Mouse (Mus musculus) heart, adult 2 months (tissue): ENCODE results near the gene Cdh9. TPM values are rescaled to one million over a fixed set of nuclear protein-coding genes. Genes with fewer than 3 reads are reported as not detected.

ENCODE experiments used
- DNase-seq, 2 experiments: peaks; one replicate each; pipeline ENCODE4 v3.0.0; 2021
- H3K27ac ChIP-seq: fragments of 200-600 bp; 2 replicates; pipeline ENCODE4 v1.8.1; 2022
- H3K27me3 ChIP-seq: fragments of 200-500 bp; 2 replicates; pipeline ENCODE4 v1.6.1; 2012; ENCODE audit warnings: mild to moderate bottlenecking, low read length, inconsistent platforms, mixed read lengths; ENCODE audit not compliant: control insufficient read depth, insufficient read depth
- H3K36me3 ChIP-seq: fragments of 200-500 bp; 2 replicates; pipeline ENCODE4 v1.6.1; 2012; ENCODE audit warnings: low read length, inconsistent platforms; ENCODE audit not compliant: control insufficient read depth, insufficient read depth
- H3K4me1 ChIP-seq: fragments of 200-500 bp; 2 replicates; pipeline ENCODE4 v1.6.1; 2011; ENCODE audit warnings: low read length; ENCODE audit not compliant: control insufficient read depth, insufficient read depth
- H3K4me3 ChIP-seq: fragments of 200-600 bp; 2 replicates; pipeline ENCODE4 v1.8.1; 2022
- H3K79me2 ChIP-seq: fragments of 200-500 bp; replicated peaks from 2 replicates; pipeline ENCODE4 v1.6.1; 2012; ENCODE audit warnings: mild to moderate bottlenecking, inconsistent platforms, low read length, moderate library complexity, mixed read lengths; ENCODE audit not compliant: control insufficient read depth, insufficient read depth
- H3K9ac ChIP-seq: fragments of 200-500 bp; 2 replicates; pipeline ENCODE4 v1.6.1; 2012; ENCODE audit warnings: low read depth, mild to moderate bottlenecking, control low read depth, inconsistent platforms, low read length, mixed read lengths
- CTCF ChIP-seq: fragments of 200-600 bp; IDR thresholded peaks from 2 replicates; pipeline ENCODE4 v1.8.1; 2022; ENCODE audit warnings: antibody characterized with exemption, mild to moderate bottlenecking, moderate library complexity
- EP300 ChIP-seq: fragments of 200-500 bp; IDR thresholded peaks from 2 replicates; pipeline ENCODE4 v1.6.1; 2011; ENCODE audit warnings: low read depth, low read length, control low read depth; ENCODE audit not compliant: insufficient read depth
- POLR2A ChIP-seq: fragments of 200-500 bp; IDR thresholded peaks from 2 replicates; pipeline ENCODE4 v1.6.1; 2011; ENCODE audit warnings: mild to moderate bottlenecking, low read depth, low read length, control low read depth; ENCODE audit not compliant: insufficient read depth
- WGBS: fragments of 180-500 bp; shearing (Covaris S2); methylation state at CpG from one replicate; pipeline ENCODE4 v1.1.7; 2018; 5-methylcytosine and 5-hydroxymethylcytosine counted together
- intact Hi-C: fragments of 180-260 bp; cut with DNase I; formaldehyde crosslinking; loops from one replicate; pipeline ENCODE4 v1.15.1; 2025
- polyA plus RNA-seq: library from polyadenylated mRNA; depleted of rRNA; stranded (reverse); fragments of >200 nt; gene quantifications from 2 replicates; pipeline ENCODE4 v1.2.3, GENCODE M21; 2012
- total RNA-seq, 2 experiments: library from RNA; stranded (reverse); gene quantifications; 2 replicates each; pipeline ENCODE4 v1.2.3; 2021

Gene Cdh9
- total and polyA plus RNA-seq, 3 experiments: 0.04 TPM; not detected in 2

DNA sequence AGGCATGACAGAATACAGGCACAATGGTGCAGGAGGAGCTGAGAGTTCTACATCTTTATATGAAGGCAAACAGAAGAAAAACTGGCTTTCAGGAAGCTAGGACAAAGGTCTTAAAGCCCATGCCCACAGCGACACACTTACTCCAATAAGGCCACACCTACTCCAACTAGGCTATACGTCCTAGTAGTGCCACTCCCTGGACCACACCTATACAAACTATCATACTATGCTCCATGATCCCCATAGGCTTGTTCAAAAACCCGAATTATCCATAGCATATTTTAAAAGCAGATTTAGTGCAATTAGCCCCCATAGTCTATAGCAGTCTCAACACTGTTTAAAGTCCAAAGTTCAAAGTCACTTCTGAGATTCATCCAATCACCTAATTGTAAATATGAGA is 154.0 kb downstream of the Cdh9 start:
- DNase-seq: no peak
- no peak overlapping the region for H3K27ac ChIP-seq
- H3K4me3 ChIP-seq: no peak overlapping the region

DNA sequence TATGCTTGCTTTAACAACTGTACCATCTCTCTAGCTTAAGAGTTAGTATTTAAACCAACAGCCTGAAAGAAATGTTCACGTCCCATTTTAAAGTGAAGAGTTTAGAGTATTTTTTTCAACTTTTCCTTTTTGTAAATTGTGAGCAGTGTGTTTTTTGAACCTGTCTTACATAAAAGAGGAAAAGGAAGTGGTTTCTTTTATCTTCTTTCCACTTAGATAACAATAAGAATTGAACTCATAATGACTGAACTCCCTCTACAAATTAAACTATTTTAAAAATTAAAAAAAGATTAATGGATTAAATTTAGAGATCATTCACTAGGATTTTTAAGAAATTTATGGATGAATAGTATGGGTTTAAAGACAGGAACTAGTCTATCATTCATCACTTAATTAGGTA is 168.1 kb downstream of the Cdh9 start:
- TF ChIP-seq EP300: no peak
- TF ChIP-seq POLR2A: no peak
- no peak for TF ChIP-seq CTCF
- no peaks in the 10 kb centered on the region for H3K79me2 ChIP-seq
- no peaks in the 10 kb centered on the region for H3K4me1 ChIP-seq
- H3K27me3 ChIP-seq: no peaks in the 10 kb centered on the region
- H3K36me3 ChIP-seq: no peaks in the 10 kb centered on the region
- H3K27ac ChIP-seq: no peak overlapping the region
- WGBS: 68% methylated on average over 1 of the region's 1 CpGs
- intact Hi-C loops: no loop called here
- no peak for DNase-seq
- H3K4me3 ChIP-seq: no peak overlapping the region
- H3K9ac ChIP-seq: no peak overlapping the region

More for the DNA sequence above, 154.0 kb downstream of the Cdh9 start:
- Histone ChIP-seq H3K79me2 (no peaks in the 10 kb centered on the region), H3K4me1 (no peaks in the 10 kb centered on the region), H3K36me3 (no peaks in the 10 kb centered on the region), H3K27me3 (no peaks in the 10 kb centered on the region), H3K9ac (no peak overlapping the region)
- intact Hi-C loops: no loop called here
- 59% methylated on average over 3 of the region's 3 CpGs for WGBS
- no peak for TF ChIP-seq POLR2A
- no peak for TF ChIP-seq EP300
